Mouse (Mus musculus) neural tube, embryonic 11.5 days (tissue): Measurements from ENCODE around the gene Bpifc. TPM values are rescaled to one million over a fixed set of nuclear protein-coding genes. Genes with fewer than 3 reads are reported as not detected.

Experiments
- ATAC-seq: fragments of 200-750 bp; cut with Nextera tagmentation; 2 replicates; pipeline ENCODE4 v1.8.0; 2017; ENCODE audit warnings: moderate number of reproducible peaks, mild to moderate bottlenecking, moderate TSS enrichment, moderate library complexity; ENCODE audit not compliant: insufficient read depth, low FRiP score, low TSS enrichment
- DNase-seq: peaks from one replicate; pipeline ENCODE4 v3.0.0-alpha.2; 2015; ENCODE audit warnings: low spot score
- H3K27ac ChIP-seq: fragments of 300-500 bp; sonication (generic); 2 replicates; pipeline ENCODE4 v1.5.1; 2014; ENCODE audit warnings: low read depth, mild to moderate bottlenecking, low read length
- H3K27me3 ChIP-seq: fragments of 300-500 bp; sonication (generic); 2 replicates; pipeline ENCODE4 v1.6.1; 2014; ENCODE audit warnings: mild to moderate bottlenecking, low read length, mixed read lengths; ENCODE audit not compliant: control insufficient read depth, insufficient read depth
- H3K36me3 ChIP-seq: fragments of 300-500 bp; sonication (generic); 2 replicates; pipeline ENCODE4 v1.6.1; 2014; ENCODE audit warnings: mild to moderate bottlenecking, low read length, moderate library complexity, mixed read lengths; ENCODE audit not compliant: control insufficient read depth, insufficient read depth
- H3K4me1 ChIP-seq: fragments of 300-500 bp; sonication (generic); 2 replicates; pipeline ENCODE4 v1.6.1; 2014; ENCODE audit warnings: low read length, mixed read lengths; ENCODE audit not compliant: control insufficient read depth, insufficient read depth
- H3K4me2 ChIP-seq: fragments of 300-500 bp; sonication (generic); 2 replicates; pipeline ENCODE4 v1.6.1; 2014; ENCODE audit warnings: low read depth, mild to moderate bottlenecking, moderate library complexity
- H3K4me3 ChIP-seq: fragments of 300-500 bp; sonication (generic); 2 replicates; pipeline ENCODE4 v1.5.1; 2014; ENCODE audit warnings: low read depth, low read length
- H3K9ac ChIP-seq: fragments of 300-500 bp; sonication (generic); 2 replicates; pipeline ENCODE4 v1.6.1; 2014; ENCODE audit warnings: mild to moderate bottlenecking, low read length
- H3K9me3 ChIP-seq: fragments of 300-500 bp; sonication (generic); 2 replicates; pipeline ENCODE4 v1.6.1; 2016; ENCODE audit warnings: low read length; ENCODE audit not compliant: control insufficient read depth
- WGBS: fragments of 180-500 bp; shearing (Covaris S2); extraction: QIAGEN DNeasy Blood & Tissue Kit; methylation state at CpG from one replicate; pipeline ENCODE4 v1.1.7; 2014; 5-methylcytosine and 5-hydroxymethylcytosine counted together
- polyA plus RNA-seq: library from polyadenylated mRNA; unstranded; fragments of >200 nt; fragmentation: Nextera tagmentation; extraction: Ambion mirVana; gene quantifications from 2 replicates; pipeline ENCODE4 v1.2.1, GENCODE M21; 2014

Gene Bpifc
- polyA plus RNA-seq, 1 experiment from 2014 or later, result not detected

DNA sequence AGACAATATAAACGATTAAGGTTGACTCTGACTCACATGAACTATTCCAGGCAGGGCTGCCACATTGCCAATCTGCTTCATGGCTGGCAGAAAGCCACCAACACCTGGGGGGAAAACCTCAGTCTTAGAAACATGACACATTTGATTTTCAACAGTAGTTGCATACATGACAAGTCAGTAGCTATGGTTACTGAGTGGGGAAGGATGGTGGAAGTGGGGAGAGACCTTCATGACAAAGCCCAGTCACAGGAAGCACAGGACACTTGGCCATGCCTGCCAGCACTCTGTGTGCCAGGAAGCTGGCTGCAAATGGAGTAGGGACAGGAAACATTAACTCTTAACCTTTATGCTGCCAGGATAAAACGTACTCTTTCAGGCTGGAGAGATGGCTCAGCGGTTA, 58.3 kb downstream of the Bpifc start:
- no peaks in the 10 kb centered on the region for H3K4me1 ChIP-seq
- H3K27me3 ChIP-seq, result no peaks in the 10 kb centered on the region
- H3K4me2 ChIP-seq, result no peak overlapping the region
- H3K27ac ChIP-seq, result no peak overlapping the region
- H3K4me3 ChIP-seq, result no peak overlapping the region
- DNase-seq, result no peak
- no peaks in the 10 kb centered on the region for H3K9me3 ChIP-seq
- H3K36me3 ChIP-seq, result peaks cover 10% of the 10 kb centered on the region; the same call in 1 of the 2 replicates
- no peak overlapping the region for H3K9ac ChIP-seq
- WGBS, result 83% methylated on average over 3 of the region's 3 CpGs
- no peak for ATAC-seq

DNA sequence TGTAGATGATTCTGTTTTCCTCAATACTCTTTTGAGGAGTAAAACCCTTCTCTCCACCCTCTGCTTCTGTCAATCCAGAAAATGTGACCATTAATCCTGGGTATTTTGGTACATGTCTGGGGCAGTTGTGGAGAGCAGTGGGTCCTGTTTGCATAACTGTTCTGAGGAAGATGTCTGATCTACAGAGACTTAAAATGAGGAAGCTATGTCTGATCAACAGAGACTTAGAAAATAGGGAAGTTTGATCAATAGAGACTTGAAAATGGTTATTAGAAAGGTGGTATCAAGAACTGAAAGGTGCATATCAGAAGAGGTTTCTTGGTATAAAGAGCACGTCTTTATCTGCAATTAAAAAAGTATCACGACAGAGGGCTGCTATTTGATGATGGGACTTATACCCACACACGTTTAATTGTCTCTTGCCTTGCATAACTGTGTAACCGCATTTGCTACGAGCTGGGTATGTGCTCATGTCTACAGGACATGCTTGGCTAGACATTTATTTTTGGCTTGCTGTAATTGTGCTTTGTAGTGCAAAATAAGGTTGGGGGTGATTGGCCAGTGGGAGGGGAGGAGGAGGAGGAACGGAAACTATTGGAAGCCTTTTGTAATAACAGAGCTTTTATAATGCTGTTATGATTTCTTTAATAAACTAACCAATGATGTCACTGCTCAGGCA, 59.8 kb downstream of the Bpifc start:
- Histone ChIP-seq H3K9me3 (no peaks in the 10 kb centered on the region), H3K4me2 (no peak overlapping the region), H3K9ac (no peak overlapping the region), H3K27me3 (no peaks in the 10 kb centered on the region), H3K36me3 (peaks cover 11% of the 10 kb centered on the region), H3K4me3 (no peak overlapping the region), H3K27ac (no peak overlapping the region), H3K4me1 (no peaks in the 10 kb centered on the region)
- no peak for DNase-seq
- WGBS, result 92% methylated on average over 6 of the region's 6 CpGs
- ATAC-seq, result no peak

GRCm38 (mm10) chr10:85948483-85949196, 63.1 kb downstream of the Bpifc start:
- Histone ChIP-seq H3K4me3 (no peak overlapping the region), H3K4me2 (no peak overlapping the region), H3K4me1 (no peaks in the 10 kb centered on the region), H3K9ac (no peak overlapping the region), H3K27ac (no peak overlapping the region), H3K27me3 (no peaks in the 10 kb centered on the region), H3K9me3 (no peaks in the 10 kb centered on the region), H3K36me3 (peaks cover 14% of the 10 kb centered on the region)
- DNase-seq (peak; percentile 28), ATAC-seq (peak; percentile 55)
- 73% methylated on average over 8 of the region's 8 CpGs for WGBS

GRCm38 (mm10) chr10:85936280-85936965, 75.3 kb downstream of the Bpifc start:
- H3K9me3 ChIP-seq, result no peaks in the 10 kb centered on the region
- H3K4me3 ChIP-seq, result no peak overlapping the region
- DNase-seq (no peak), ATAC-seq (no peak)
- no peak overlapping the region for H3K4me2 ChIP-seq
- peaks cover 18% of the 10 kb centered on the region for H3K36me3 ChIP-seq
- no peaks in the 10 kb centered on the region for H3K4me1 ChIP-seq
- no peak overlapping the region for H3K27ac ChIP-seq
- no peak overlapping the region for H3K9ac ChIP-seq
- 94% methylated on average over 6 of the region's 6 CpGs for WGBS
- no peaks in the 10 kb centered on the region for H3K27me3 ChIP-seq

DNA sequence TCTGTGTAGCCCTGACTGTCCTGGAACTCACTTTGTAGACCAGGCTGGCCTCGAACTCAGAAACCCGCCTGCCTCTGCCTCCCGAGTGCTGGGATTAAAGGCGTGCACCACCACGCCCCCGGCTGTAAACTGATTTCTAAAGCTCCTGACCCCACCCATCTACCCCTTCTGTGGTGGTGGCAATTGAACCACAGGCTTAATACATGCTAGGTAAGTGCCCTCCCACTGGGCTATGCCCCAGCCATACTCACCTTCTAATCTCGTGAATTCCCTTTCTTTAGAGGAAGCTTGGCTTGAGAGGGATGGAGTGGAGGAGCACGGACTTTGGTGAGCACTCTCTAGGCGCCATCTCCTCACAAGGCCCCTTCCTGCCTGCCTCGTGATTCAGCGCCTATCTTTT, 81.7 kb downstream of the Bpifc start:
- no peak overlapping the region for H3K27ac ChIP-seq
- DNase-seq (no peak), ATAC-seq (no peak)
- no peaks in the 10 kb centered on the region for H3K9me3 ChIP-seq
- no peaks in the 10 kb centered on the region; the same call in 1 of the 2 replicates for H3K4me1 ChIP-seq
- no peak overlapping the region for H3K4me2 ChIP-seq
- 94% methylated on average over 11 of the region's 11 CpGs for WGBS
- H3K27me3 ChIP-seq, result peaks cover 5% of the 10 kb centered on the region; the same call in 1 of the 2 replicates
- H3K9ac ChIP-seq, result no peak overlapping the region
- H3K4me3 ChIP-seq, result no peak overlapping the region
- H3K36me3 ChIP-seq, result no peaks in the 10 kb centered on the region

GRCm38 (mm10) chr10:85929208-85929591, 82.5 kb downstream of the Bpifc start:
- Histone ChIP-seq H3K4me2 (peak overlapping the region; percentile 82), H3K9ac (peak overlapping the region; percentile 64; the same call in 1 of the 2 replicates), H3K36me3 (no peaks in the 10 kb centered on the region), H3K27ac (no peak overlapping the region), H3K4me1 (no peaks in the 10 kb centered on the region; the same call in 1 of the 2 replicates), H3K4me3 (no peak overlapping the region), H3K27me3 (peaks cover 5% of the 10 kb centered on the region; the same call in 1 of the 2 replicates), H3K9me3 (no peaks in the 10 kb centered on the region)
- DNase-seq (no peak), ATAC-seq (no peak)
- 57% methylated on average over 11 of the region's 11 CpGs for whole genome bisulfite sequencing

DNA sequence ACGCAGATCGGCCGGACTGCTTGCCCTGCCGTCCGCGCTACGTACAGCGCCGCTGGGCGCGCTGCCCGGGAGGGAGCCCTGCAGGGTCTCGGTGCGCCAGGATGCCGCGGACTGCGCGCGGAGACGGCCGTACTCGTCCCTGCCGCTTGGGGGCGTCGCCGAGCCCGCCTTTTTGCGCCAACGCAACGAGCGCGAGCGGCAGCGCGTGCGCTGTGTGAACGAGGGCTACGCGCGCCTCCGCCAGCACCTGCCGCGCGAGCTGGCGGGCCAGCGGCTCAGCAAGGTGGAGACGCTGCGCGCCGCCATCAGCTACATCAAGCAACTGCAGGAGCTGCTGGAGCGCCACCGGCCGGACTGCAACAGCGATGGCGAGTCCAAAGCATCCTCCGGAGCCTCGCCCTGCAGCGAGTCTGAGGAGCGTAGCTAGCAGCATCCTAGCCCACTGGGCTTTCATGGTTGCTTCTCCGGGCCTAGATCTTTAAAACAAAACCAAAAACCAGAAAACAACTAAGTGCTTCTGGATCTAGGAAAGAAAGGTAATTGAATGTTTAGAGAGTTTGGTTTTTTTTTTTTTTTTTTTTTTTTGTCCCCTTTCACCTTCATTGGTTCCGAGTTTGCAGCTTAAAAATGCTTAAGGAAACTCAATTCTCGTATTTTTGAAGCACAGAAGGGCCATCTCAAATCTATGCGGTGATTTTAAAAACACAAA, 83.0 kb downstream of the Bpifc start:
- no peaks in the 10 kb centered on the region for H3K36me3 ChIP-seq
- H3K9me3 ChIP-seq, result no peaks in the 10 kb centered on the region
- no peaks in the 10 kb centered on the region; the same call in 1 of the 2 replicates for H3K4me1 ChIP-seq
- no peak overlapping the region for H3K27ac ChIP-seq
- ATAC-seq, result peak; percentile 91
- peak overlapping the region; percentile 64 for H3K9ac ChIP-seq
- peaks cover 5% of the 10 kb centered on the region; the same call in 1 of the 2 replicates for H3K27me3 ChIP-seq
- 2% methylated on average over 63 of the region's 63 CpGs for WGBS
- H3K4me3 ChIP-seq, result peak overlapping the region; percentile 49
- H3K4me2 ChIP-seq, result peak overlapping the region; percentile 82
- DNase-seq, result peak; percentile 87

- H3K27ac ChIP-seq, result no peak within 1 kb of the TSS
- H3K9ac ChIP-seq, result peak within 1 kb of the TSS; percentile 64
- WGBS, result 3% methylated on average over 23 of the region's 23 CpGs
- H3K27me3 ChIP-seq, result peaks cover 5% of the 10 kb centered on the region; the same call in 1 of the 2 replicates
- no peaks in the 10 kb centered on the region for H3K36me3 ChIP-seq
- H3K4me3 ChIP-seq, result peak within 1 kb of the TSS; percentile 49
- no peaks in the 10 kb centered on the region; the same call in 1 of the 2 replicates for H3K4me1 ChIP-seq
- no peak for ATAC-seq
- peak; percentile 37 for DNase-seq
- H3K9me3 ChIP-seq, result no peaks in the 10 kb centered on the region
- peak within 1 kb of the TSS; percentile 82 for H3K4me2 ChIP-seq
Measured at GRCm38 (mm10) chr10:85927676-85928445, 83.8 kb downstream of the Bpifc start, which contains the start of gene Ascl4. Ascl4 (plus strand) TSS chr10:85927681.
